Mouse (Mus musculus): ENCODE measurements around the gene Gpr18. TPM values are rescaled to one million over a fixed set of nuclear protein-coding genes. Genes with fewer than 3 reads are reported as not detected.

The Gpr18 gene
- polyA plus RNA-seq, 1 experiment = 91.9 TPM

GRCm38 (mm10) chr14:121927451-121927850, 11.9 kb upstream of the Gpr18 start:
- peaks cover 24% of the 10 kb centered on the region for H3K4me1 ChIP-seq (ENCODE audit: control insufficient read depth, insufficient read depth, insufficient read length)
- no peak overlapping the region for H3K27ac ChIP-seq (ENCODE audit: insufficient read depth, low read length)
- H3K36me3 ChIP-seq (ENCODE audit: control insufficient read depth, insufficient read depth, low read length) = no peaks in the 10 kb centered on the region
- H3K4me3 ChIP-seq (ENCODE audit: extremely low read depth, insufficient read depth, insufficient read length) = no peak overlapping the region
- TF ChIP-seq CTCF (IDR thresholded peaks at IDR 0.05; ENCODE audit: extremely low read depth, insufficient read depth, insufficient read length, insufficient replicate concordance) (no peak), POLR2A (IDR thresholded peaks at IDR 0.05; ENCODE audit: low read depth, low read length) (no peak)
- peak in 1 of 2 experiments; percentile 4 for DNase-seq (ENCODE audit: low read depth in 1 of 2, low spot score in 2 of 2)
- 97% methylated on average over 8 of the region's 8 CpGs for WGBS
- no peaks in the 10 kb centered on the region for H3K27me3 ChIP-seq (ENCODE audit: control insufficient read depth, insufficient read depth, low read length)

DNA sequence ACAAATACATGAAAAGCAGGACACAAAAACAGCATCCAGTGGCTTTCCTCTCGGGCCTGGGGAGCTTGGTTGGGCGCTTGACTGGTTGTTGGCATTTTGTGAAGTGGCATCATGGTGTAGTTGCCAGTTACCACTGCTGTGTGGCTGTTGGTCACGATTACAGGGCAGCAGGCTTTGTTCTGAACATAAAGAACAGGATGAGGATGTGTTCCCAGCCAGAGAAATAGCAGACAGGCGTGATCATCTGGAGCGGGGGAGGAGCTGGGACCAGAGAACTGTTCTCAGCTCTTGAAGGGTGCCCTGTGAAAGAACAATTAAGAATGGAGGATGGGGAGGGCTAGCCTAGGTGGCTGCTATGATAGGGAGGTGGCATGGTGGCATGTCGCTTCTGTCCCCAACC, 11.3 kb upstream of the Gpr18 start:
- Histone ChIP-seq H3K4me3 (ENCODE audit: extremely low read depth, insufficient read depth, insufficient read length) (no peak overlapping the region), H3K27me3 (ENCODE audit: control insufficient read depth, insufficient read depth, low read length) (no peaks in the 10 kb centered on the region), H3K36me3 (ENCODE audit: control insufficient read depth, insufficient read depth, low read length) (no peaks in the 10 kb centered on the region), H3K27ac (ENCODE audit: insufficient read depth, low read length) (no peak overlapping the region), H3K4me1 (ENCODE audit: control insufficient read depth, insufficient read depth, insufficient read length) (peaks cover 19% of the 10 kb centered on the region; the same call in 1 of the 2 replicates)
- 87% methylated on average over 6 of the region's 6 CpGs for WGBS
- TF ChIP-seq POLR2A (IDR thresholded peaks at IDR 0.05; ENCODE audit: low read depth, low read length) (no peak), CTCF (IDR thresholded peaks at IDR 0.05; ENCODE audit: extremely low read depth, insufficient read depth, insufficient read length, insufficient replicate concordance) (no peak)
- peak in 1 of 2 experiments; percentile 2 for DNase-seq (ENCODE audit: low read depth in 1 of 2, low spot score in 2 of 2)

- WGBS = 88% methylated on average over 6 of the region's 6 CpGs
- DNase-seq (ENCODE audit: low read depth in 1 of 2, low spot score in 2 of 2) = peak in 1 of 2 experiments; percentile 2
- H3K27ac ChIP-seq (ENCODE audit: insufficient read depth, low read length) = no peak overlapping the region
- peaks cover 5% of the 10 kb centered on the region; the same call in 1 of the 2 replicates for H3K4me1 ChIP-seq (ENCODE audit: control insufficient read depth, insufficient read depth, insufficient read length)
- TF ChIP-seq CTCF (IDR thresholded peaks at IDR 0.05; ENCODE audit: extremely low read depth, insufficient read depth, insufficient read length, insufficient replicate concordance) = no peak
- no peak for TF ChIP-seq POLR2A (IDR thresholded peaks at IDR 0.05; ENCODE audit: low read depth, low read length)
- no peaks in the 10 kb centered on the region for H3K36me3 ChIP-seq (ENCODE audit: control insufficient read depth, insufficient read depth, low read length)
- no peak overlapping the region for H3K4me3 ChIP-seq (ENCODE audit: extremely low read depth, insufficient read depth, insufficient read length)
- no peaks in the 10 kb centered on the region for H3K27me3 ChIP-seq (ENCODE audit: control insufficient read depth, insufficient read depth, low read length)
Measured at GRCm38 (mm10) chr14:121924876-121925275, 9.3 kb upstream of the Gpr18 start.

DNA sequence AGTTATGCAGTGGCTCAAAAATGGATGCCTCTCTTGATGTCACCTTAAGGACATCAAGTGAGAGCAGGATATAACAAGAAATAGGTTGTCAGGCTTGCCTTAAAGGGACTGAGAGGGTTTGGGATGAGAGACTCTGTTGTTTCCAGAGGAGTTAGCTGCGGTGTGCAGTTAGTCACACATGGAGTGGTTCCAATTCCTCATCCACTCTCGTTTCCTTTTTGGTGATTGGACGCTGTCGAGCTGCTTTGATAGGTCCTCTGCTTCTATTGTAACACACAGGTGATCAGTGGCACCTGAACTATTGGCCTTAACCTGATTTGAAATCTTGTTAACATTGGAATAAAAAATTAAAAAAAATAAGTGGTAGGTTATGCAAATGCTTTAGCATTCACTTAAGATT, 7.2 kb upstream of the Gpr18 start:
- peak in 1 of 2 experiments; percentile 2 for DNase-seq (ENCODE audit: low read depth in 1 of 2, low spot score in 2 of 2)
- H3K36me3 ChIP-seq (ENCODE audit: control insufficient read depth, insufficient read depth, low read length) = no peaks in the 10 kb centered on the region
- no peaks in the 10 kb centered on the region for H3K27me3 ChIP-seq (ENCODE audit: control insufficient read depth, insufficient read depth, low read length)
- TF ChIP-seq CTCF (IDR thresholded peaks at IDR 0.05; ENCODE audit: extremely low read depth, insufficient read depth, insufficient read length, insufficient replicate concordance) (no peak), POLR2A (IDR thresholded peaks at IDR 0.05; ENCODE audit: low read depth, low read length) (no peak)
- H3K4me1 ChIP-seq (ENCODE audit: control insufficient read depth, insufficient read depth, insufficient read length) = peaks cover 3% of the 10 kb centered on the region; the same call in 1 of the 2 replicates
- WGBS = 83% methylated on average over 4 of the region's 4 CpGs
- no peak overlapping the region for H3K27ac ChIP-seq (ENCODE audit: insufficient read depth, low read length)
- no peak overlapping the region for H3K4me3 ChIP-seq (ENCODE audit: extremely low read depth, insufficient read depth, insufficient read length)

GRCm38 (mm10) chr14:121922016-121922415, 6.4 kb upstream of the Gpr18 start:
- TF ChIP-seq CTCF (IDR thresholded peaks at IDR 0.05; ENCODE audit: extremely low read depth, insufficient read depth, insufficient read length, insufficient replicate concordance) (no peak), POLR2A (IDR thresholded peaks at IDR 0.05; ENCODE audit: low read depth, low read length) (no peak)
- Histone ChIP-seq H3K36me3 (ENCODE audit: control insufficient read depth, insufficient read depth, low read length) (no peaks in the 10 kb centered on the region), H3K27me3 (ENCODE audit: control insufficient read depth, insufficient read depth, low read length) (no peaks in the 10 kb centered on the region), H3K4me3 (ENCODE audit: extremely low read depth, insufficient read depth, insufficient read length) (no peak overlapping the region), H3K27ac (ENCODE audit: insufficient read depth, low read length) (no peak overlapping the region), H3K4me1 (ENCODE audit: control insufficient read depth, insufficient read depth, insufficient read length) (peaks cover 9% of the 10 kb centered on the region; the same call in 1 of the 2 replicates)
- 91% methylated on average over 4 of the region's 4 CpGs for WGBS
- no peak for DNase-seq (ENCODE audit: low read depth in 1 of 2, low spot score in 2 of 2)

DNA sequence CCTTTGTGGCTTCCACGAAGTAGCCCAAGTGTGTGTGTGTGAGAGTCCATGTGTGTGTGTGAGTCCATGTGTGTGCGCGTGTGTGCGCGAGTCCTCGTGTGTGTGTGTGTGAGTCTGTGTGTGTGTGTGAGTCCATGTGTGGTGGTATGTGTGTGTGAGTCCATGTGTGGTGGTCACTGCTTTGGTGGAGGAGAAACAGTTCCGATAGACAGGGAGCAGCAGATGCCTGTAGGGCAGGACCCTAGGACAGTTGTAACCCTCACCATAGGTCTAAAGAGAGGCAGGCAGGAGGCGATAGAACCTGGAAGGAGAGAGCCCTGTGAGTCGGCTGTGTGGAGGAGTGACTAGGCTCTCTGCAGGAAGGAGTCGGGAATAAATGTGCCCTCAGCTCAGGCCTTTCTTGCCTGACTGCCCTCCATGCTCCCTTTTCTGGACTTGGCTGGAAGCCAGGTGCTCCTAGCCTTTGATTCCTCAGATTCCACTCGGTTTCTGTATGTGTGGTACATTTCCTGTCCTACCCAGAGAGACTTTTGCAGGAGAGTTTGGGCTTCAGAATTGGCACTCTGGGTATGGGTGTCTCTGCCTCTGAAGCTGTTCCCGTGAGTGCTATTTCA, 5.0 kb upstream of the Gpr18 start:
- no peak for DNase-seq (ENCODE audit: low read depth in 1 of 2, low spot score in 2 of 2)
- H3K36me3 ChIP-seq (ENCODE audit: control insufficient read depth, insufficient read depth, low read length) = no peaks in the 10 kb centered on the region
- 90% methylated on average over 12 of the region's 12 CpGs for WGBS
- H3K4me3 ChIP-seq (ENCODE audit: extremely low read depth, insufficient read depth, insufficient read length) = no peak overlapping the region
- H3K27me3 ChIP-seq (ENCODE audit: control insufficient read depth, insufficient read depth, low read length) = no peaks in the 10 kb centered on the region
- no peak overlapping the region for H3K27ac ChIP-seq (ENCODE audit: insufficient read depth, low read length)
- TF ChIP-seq CTCF (IDR thresholded peaks at IDR 0.05; ENCODE audit: extremely low read depth, insufficient read depth, insufficient read length, insufficient replicate concordance) (no peak), POLR2A (IDR thresholded peaks at IDR 0.05; ENCODE audit: low read depth, low read length) (no peak)
- H3K4me1 ChIP-seq (ENCODE audit: control insufficient read depth, insufficient read depth, insufficient read length) = peaks cover 11% of the 10 kb centered on the region; the same call in 1 of the 2 replicates

- Histone ChIP-seq H3K27me3 (ENCODE audit: control insufficient read depth, insufficient read depth, low read length) (no peaks in the 10 kb centered on the region), H3K4me1 (ENCODE audit: control insufficient read depth, insufficient read depth, insufficient read length) (peaks cover 11% of the 10 kb centered on the region; the same call in 1 of the 2 replicates), H3K4me3 (ENCODE audit: extremely low read depth, insufficient read depth, insufficient read length) (no peak overlapping the region), H3K27ac (ENCODE audit: insufficient read depth, low read length) (no peak overlapping the region), H3K36me3 (ENCODE audit: control insufficient read depth, insufficient read depth, low read length) (no peaks in the 10 kb centered on the region)
- WGBS = 3% methylated on average over 3 of the region's 3 CpGs
- no peak for DNase-seq (ENCODE audit: low read depth in 1 of 2, low spot score in 2 of 2)
- TF ChIP-seq POLR2A (IDR thresholded peaks at IDR 0.05; ENCODE audit: low read depth, low read length) (no peak), CTCF (IDR thresholded peaks at IDR 0.05; ENCODE audit: extremely low read depth, insufficient read depth, insufficient read length, insufficient replicate concordance) (peak; percentile 50; the same call in 1 of the 2 replicates)
Measured at GRCm38 (mm10) chr14:121919752-121920151, 4.2 kb upstream of the Gpr18 start.
